Mouse (Mus musculus) cerebellum, adult 11 months (tissue): Measurements from ENCODE around the gene Cpeb2.

Experiments used
- DNase-seq: peaks from one replicate; pipeline ENCODE4 v3.0.0; 2022

The Cpeb2 gene

DNA sequence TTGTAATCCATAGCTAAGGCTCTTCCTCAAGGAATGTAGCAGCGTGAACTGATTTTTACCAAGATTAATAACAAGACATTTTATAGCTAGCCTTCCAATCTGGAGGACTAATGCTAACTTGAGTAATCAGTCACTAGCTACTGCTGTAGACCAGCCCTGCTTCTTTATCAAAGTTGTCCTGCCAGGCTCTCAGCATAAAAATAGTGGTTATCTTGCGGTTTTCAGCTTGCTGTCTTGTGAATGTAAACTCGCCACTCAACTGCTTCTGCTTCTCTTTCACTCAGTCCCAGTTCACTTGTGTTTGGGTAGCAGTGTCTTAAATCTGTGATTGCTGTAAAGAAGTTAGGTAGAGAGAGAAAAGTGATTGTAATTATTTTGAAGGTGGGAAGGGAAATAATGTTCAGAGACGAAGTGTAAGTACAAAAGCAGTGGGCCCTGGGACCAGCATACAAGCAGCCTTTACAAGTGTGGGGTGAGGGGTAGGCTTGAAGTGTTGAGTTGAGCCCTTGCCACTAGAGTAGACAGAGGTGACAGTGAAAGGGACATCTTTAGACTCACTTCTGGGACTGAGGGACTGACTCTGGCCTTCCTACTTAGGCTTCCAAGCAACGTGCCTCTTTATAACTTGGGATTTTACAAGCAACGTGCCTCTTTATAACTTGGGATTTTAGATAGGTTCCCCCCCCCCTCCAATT is 6.3 kb downstream of the Cpeb2 start:
- DNase-seq = no peak

DNA sequence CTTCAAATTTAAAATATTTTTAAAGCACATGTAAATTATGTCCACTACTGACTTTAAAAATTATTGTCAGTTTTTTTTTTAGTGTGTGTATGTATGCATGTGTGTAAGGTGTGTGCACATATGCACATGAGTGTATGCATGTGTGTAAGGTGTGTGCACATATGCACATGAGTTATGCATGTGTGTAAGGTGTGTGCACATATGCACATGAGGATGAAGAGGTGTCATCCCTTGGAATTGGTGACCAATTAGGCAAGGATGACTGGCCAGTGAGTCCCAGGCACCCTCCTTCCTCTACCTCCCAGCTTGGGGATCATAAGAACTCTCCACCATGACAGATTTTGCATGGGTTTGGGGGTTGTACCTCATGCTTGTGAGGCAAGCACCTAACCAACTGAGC is 7.8 kb downstream of the Cpeb2 start:
- DNase-seq = no peak

DNA sequence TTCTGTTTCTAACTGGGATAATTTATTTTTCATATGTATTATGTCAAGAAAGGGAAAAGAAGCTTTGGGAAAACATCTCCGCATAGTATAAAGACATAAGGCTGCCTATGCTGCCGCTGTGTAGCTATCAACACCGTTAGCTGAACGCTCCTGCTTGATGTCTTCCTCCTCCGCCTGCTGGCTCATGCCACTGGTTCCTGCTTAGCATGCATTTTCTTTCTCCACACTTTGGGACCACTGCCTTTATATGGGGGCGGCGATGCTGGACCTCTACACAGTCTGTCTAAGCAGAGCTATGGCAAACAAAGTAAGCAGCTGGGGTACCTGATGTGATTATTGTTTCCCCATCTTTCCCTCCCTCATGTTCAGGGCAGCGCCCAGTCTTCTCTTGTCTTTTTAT is 13.3 kb downstream of the Cpeb2 start:
- DNase-seq = no peak

DNA sequence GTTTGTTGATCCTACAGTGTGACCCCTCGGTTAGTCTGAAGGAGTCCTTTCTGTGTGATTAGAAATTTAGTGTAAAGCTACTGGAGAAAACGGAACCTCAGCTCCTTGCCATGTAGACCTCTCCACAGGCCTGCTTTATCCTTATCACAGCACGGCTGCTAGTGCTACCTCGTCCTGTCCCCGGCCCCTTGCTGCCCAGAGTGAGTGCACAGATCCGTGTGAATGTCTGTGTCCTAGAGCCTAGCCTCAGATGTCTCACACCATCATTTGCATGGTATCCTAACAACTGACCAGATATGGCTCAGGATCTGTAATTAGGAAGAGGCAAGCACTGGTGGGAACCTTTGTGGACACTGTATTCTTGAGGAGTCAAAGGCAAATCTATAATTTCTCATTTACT is 14.0 kb downstream of the Cpeb2 start:
- no peak for DNase-seq

DNA sequence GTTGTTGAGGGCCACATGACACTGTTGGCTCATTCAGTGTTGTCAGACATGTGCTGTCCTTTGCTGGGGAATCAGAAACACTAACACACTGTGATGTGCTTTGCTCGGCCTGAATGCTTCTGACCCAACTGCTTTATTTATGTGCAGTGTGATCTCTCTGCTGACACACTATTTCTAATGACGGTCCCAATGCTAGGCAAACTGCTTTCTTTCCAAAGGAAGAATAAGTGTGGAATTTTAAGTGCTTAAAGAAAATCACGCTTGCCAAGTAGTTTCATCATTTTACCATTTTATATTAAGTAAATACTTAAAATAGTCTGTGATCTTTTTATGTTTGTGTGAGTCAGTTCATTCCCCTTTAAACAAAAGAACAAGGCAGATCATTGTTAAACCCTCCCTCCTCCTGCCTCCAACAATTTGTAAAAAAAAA is 15.0 kb downstream of the Cpeb2 start:
- no peak for DNase-seq

DNA sequence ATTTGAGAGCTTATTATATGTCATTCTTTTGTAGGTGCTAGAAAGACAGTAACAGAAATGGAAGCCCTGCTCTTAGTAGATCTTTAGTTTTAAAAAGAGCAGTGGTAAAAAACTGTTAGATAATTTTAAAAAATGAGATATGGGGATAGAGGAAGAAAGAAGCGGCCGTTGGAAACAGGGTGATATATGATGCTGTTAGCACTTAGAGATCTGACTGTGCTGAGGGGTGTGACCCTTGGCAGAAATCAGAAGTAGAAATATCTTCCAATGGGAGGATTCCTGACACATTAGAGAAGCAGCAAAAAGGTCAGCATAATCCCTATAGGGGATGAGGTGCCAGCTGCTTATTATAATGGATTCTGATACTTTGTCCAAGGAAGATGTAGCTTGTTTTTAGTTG is 24.5 kb downstream of the Cpeb2 start:
- DNase-seq = no peak

DNA sequence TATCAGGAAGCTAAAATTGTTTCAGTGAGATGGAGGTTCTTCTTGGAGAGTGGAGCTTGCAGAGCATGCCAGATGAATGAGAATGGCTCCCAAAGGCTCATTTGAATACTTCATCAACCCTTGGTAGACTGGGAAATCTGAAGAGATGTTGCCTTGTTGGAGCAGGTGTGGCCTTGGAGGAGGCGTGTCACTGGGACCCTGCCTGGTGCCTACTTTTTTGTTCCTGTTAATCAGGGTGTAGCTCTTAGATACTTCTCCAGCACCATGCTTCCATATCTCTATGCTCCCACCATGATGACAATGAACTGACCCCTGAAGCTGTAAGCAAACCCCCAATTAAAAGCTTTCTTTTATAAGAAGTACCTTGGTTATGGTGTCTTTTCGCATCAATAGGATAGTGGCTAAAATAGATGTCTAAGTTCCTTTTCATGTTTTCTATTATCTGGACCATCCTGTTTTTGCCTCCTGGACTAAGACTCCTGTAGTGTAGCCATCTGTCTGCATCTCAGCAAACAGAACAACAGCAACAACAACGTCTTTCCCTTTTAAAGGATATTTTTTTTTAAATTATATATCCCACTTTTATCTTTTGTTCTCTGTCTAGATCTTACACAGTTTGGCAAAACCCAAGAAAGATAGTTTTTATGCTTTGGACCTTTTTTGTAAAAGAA is 25.6 kb downstream of the Cpeb2 start:
- DNase-seq = peak; percentile 51

DNA sequence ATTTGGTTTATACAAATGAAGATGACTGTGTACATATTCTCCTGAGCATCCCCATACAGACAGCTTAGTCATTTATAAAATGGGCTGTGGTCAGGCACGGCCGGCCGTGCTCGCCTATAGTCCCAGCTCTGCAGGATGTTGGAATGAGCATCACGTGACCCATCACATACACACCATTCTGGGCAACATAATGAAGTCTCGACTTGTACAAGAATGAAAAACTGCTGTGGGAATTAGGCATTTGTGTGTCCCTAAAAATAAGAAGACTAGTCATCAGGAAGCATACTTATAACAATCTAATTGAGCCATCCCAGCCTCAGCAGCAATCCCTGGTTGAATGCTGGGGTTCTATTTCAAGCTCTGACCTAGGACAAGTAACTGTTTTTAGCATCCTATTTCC is 28.8 kb downstream of the Cpeb2 start:
- DNase-seq = no peak

DNA sequence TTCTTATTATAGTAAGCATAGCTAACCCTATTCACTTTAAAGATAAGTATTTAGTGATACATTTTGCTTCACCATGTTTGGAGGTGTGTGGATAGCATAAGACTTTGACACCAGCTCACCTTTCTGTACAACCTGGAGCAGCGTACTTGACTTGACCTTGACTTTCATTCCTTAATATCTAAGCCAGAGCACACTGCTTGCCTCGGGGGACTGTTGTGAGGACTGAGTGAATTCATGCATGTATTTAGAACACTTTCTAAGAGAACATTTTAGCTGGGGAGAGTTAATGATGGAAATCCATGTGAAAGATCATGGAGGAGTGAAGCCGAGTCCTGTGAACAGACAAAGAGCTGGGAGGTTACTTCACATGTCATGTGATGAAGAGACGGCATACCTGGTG is 31.0 kb downstream of the Cpeb2 start:
- DNase-seq = no peak

DNA sequence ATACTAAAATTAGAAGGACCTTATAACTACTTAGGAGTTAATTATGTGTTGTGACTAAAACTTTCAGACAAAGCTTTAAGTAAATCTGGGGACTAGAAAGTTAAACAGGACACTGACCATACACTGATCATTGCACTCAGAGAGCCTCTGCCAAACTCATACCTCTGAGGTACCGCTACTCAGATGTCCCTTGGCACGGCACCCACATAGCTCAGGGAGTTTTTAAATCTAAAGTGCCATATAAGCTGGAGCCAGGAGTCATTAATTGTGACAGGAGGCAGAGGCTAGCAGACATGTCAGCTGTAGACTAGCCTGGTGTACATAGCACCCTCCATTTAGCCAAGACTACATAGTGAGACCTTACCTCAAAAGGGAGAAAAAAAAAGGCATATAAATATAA is 31.7 kb downstream of the Cpeb2 start:
- DNase-seq = no peak

DNA sequence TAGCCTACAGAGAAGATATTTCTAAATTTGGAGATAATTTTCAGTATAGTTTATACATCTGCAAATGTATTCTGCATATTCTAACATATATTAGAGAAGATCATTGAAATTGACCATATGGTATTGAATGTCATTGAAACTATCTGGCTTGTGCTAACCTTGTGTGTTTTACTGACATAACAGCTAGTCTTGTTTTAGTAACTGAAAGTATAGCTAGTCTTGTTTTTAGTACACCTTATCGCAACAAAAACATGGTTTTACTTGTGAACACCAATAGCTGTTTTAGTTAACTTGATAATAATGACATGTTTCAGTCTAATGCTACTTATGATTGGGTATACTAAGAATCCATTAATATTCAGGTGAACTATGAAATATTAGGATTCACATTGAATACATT is 45.0 kb downstream of the Cpeb2 start:
- DNase-seq = no peak

DNA sequence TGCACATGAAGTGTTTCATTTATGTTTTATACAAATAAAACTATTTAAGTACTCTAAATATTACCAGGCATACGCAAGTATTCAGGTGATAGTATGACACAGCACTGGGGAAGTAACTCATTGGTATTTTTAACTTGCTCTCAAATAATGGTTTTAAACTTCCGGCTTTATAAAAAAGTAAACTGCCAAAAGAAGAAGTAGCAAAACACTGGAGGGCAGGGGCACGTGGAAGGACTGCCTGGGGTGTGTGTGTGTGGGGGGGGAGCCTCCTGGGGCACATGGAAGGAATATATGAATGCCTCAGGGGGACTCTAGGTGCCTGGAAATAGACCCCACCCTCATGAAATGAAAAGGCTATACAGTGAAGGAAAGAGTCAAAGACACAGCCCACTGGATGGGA is 46.8 kb downstream of the Cpeb2 start:
- DNase-seq = no peak

DNA sequence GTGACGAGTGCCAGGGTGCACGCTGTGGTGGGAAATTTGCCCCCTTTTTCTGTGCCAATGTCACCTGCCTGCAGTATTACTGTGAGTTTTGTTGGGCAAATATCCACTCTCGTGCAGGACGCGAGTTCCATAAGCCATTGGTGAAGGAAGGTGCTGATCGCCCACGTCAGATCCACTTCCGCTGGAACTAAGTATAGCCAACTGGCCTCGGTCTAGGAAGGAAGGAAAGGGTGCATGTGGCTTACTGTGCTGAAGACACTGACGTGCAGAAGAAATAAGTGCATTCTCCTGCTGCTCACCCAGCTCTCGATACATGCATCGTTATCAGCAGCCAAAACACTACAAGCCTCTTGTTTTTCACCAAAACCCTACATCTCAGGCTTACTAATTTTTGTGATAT is 52.8 kb downstream of the Cpeb2 start:
- DNase-seq = no peak

DNA sequence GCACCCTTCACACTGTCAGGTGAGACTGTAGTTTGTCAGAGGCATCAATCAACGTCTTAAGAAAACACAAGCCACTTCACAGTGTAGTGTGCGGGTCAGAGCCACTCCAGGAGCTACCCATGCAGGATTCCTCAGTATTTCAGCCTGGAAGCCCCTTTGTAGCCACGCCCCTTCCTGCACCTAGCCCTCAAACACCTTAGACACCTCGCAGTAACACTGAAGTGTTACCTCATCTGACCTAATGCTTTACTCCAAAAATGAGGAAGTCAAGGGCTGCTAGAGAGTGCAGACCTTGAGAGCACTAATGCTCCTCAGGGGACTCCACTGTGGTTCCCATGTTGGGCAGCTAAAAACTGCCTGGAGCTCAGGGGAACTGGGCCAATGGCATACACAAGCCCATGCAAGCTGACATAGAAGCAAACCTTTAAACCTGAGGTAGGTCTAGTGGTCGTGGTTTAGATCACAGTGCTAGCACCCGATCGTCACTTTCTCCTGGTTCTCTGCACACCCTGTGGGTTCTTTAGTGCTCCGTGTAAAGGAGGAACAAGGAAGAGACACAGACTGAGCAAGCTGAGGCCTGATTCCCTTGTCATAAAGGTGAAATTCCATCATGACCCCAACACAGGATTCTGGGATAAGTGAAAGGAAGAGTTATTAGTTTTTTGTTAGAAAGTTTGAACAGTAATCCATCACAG is 56.9 kb downstream of the Cpeb2 start:
- DNase-seq = no peak

DNA sequence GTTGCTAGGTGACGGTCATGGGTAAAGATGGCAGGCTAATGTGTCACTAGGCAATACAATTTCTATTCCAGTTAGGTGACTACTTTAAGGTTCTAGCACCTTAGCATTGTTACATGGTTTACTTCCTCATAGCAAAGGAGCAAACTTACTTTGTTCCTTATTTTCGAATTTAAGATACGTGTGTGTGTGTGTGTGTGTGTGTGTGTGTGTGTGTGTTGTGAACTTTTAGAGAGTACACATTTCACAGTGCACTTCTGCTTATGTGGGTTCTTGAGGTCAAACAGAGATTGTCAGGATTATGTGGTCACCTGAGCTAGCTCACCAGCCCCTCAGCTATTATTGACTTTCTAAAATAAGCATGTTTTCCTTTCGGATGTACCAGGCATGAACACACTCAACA is 60.2 kb downstream of the Cpeb2 start:
- DNase-seq = no peak

DNA sequence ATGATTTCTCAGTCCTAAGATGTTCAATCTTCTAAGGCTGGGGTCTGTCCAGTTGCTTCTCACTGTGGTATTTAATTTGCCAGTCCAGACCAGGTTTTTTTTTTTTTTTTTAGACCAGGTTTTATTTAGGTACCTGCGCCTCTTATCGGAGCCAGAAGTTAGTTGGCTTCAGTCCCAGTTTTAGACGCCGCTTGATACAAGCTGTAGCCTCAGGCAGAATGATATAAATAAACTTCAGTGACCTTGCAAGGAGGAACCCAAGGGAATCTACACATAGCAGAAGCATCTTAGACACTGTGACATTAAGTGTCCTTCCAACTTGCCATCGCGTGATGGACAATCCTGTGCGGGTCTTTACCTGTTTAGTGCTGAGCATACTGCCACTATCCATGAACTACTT is 64.5 kb downstream of the Cpeb2 start:
- no peak for DNase-seq

DNA sequence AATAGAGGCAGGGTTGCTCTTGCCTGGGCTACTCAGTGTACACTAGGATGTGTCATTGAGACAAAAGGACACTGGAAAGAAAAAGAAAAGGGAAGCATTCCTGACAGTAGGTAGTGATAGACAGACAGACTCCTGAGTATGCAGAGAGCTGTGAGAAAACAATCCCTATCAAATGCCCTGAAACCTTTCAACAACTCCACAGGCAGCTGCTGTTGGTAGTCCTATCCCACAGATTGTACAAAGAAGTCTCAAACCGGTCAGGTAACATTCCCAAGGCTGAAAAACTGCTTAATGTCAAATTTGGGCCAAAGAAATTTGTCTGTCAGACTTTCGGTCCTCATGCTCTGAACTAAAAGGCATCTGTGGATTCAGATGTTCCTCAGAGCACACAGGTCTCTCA is 66.0 kb downstream of the Cpeb2 start:
- DNase-seq = no peak

DNA sequence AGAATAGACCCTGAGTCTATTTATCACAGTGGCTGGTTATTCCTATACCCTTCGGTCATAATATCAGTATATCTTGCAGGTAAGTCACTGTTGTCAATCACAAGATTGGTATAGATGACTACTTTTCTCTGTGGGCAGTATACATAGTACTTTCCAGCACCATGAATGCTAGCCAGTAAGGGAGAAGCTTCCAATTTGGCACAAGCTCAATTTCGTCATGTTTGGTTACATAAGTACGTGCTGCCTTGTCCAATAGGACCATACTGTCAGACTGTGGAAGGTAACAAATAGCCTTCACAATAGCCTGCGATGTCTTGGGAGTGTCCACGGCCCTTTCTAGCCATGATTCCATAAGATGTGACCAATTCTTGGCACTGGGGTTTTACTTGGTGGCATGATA is 67.1 kb downstream of the Cpeb2 start:
- DNase-seq = no peak

DNA sequence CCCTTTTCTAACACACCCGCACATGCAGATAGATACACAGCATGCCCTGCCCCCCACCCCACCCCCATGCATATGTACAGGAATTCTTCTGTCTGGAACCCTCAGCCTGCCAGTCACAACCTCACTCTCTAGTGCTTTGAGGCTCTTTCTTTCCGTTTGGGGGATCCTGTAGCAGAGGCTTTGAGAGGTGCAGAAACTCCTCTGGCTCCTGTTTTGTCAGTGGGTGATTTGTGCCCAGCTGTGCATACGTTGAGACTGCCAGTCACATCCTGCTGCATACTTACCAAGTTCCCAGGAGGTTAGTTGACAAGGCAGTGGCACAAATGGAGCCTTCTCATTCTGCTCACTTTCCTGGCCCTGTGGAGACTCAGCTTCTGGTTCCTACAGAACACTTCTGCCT is 68.0 kb downstream of the Cpeb2 start:
- no peak for DNase-seq

DNA sequence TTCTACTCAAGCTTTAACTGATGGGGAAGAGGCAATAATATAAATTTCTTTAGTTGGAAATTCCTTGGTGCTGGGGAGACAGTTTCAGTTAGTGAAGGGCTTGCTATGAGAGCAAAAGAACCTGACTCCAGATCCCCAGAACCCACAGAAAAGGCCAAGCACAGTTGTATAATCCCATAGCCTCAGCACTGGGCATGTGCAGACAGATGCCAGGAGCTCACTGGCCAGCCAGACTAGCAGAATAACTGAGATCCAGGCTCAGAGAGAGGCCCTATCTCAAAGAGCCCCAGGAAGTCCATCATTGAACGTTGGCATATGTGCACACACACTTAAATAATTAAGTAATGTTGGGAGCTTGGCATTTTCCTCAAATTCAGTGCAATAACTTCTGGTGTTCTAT is 70.5 kb downstream of the Cpeb2 start:
- DNase-seq = peak; percentile 19

DNA sequence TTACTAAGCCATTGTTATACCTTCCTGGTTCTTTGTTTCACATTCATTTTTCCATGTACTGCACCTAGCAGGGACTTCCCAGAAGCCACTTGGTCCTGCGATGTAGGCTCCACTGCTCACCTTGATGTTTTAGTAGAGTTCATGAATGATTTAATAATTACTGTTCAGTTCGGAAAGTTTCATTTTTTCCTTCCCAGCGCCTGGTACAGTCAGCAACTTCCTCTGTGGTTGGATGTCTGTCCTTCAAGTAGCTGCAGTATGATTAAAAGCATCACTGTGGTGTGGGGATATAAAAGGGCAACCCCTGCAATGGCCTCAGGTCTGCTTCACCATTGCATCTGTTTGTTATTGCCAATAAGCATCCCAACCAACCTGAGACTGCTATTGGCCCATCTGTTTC is 72.5 kb downstream of the Cpeb2 start:
- DNase-seq = no peak

DNA sequence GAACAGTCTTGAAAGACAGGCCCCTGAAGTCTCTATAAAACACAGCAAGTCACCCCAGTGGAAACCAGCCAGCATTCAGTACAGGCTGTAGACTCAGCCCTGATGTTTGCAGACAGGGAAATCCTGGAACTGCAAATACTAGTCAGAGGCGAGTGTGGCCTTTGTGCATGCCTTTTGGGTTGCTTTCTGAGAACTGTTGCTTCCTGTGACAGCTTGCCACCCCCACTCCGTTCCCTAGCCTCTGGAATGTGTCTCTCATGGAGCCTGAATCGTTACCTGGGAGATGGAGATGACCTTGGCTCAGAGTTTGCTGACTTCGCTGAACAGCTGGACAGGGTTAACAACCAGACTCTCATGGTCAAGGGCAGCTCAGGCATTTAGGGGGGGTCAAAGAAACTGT is 77.0 kb downstream of the Cpeb2 start:
- no peak for DNase-seq

DNA sequence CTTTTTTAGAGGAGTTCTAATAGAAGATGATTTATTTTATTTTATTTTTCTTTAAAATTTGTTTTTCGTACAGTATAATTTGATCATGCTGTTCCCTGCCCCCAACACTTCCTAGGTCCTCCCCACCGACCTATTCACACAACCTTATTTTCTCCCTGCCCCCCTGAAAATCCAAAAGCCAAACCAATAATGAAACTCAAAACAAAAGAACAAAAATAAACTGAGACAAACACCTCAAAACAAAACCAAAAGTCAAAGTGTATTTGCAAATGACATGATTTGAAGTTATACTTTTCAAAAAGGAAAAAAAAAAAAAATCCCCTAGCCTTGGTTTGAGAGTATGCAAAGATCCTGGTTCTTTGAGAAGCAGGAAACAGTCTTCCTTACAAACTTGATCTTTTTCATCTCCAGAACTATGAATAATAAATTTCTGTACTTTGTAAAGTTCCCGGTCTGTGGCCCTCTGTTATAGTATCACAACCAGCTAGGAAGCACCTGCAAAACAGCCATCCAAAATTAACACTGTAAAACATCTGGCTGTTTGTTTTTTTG is 91.4 kb downstream of the Cpeb2 start:
- DNase-seq = no peak

DNA sequence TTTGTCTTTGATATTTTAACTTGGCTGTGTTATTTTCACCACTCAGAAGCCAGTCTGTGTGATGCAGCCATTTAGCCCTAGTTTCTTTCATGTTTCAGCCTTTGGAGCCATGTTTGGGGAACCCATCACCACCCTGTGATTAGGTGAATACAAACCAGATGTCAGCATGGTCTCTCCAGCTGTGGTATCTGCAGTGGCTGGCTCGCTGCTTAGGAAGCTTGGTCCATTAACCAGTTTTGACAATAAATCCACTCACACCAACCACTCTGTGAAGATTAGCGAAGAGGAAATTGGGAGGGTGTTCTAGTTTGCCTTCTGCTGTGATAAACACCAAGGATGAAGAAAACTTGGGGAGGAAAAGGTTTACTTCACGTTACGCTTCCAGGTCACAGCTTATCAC is 92.6 kb downstream of the Cpeb2 start:
- DNase-seq = no peak
